Mouse (Mus musculus) heart, adult 8-10 months (tissue): ENCODE measurements around the gene Pamr1. TPM values are rescaled to one million over a fixed set of nuclear protein-coding genes. Genes with fewer than 3 reads are reported as not detected.

Experiments used
- DNase-seq: peaks from one replicate; pipeline ENCODE4 v3.0.0; 2022; ENCODE audit warnings: low spot score
- total RNA-seq, 4 experiments: library from RNA; stranded (reverse); gene quantifications; 2 replicates each; pipeline ENCODE4 v1.2.4; 2022

Pamr1 gene
- total RNA-seq, 4 experiments from 2014 or later, result 1.3 to 2.8 (median 2.4) TPM

DNA sequence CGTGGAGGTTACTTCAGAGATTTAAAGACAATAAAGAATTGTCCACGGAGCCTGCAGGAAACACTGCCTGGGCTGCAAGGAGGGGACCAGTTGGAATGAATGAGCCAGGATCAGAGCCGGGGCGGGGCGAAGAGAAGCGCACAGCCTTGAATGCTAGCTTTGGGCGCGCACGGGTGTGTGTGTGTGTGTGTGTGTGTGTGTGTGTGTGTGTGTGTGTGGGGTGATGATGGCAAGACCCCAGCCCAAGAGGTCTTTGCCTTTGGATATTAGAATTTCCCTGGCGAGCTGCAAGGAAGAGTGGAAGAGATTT is 109.7 kb downstream of the Pamr1 start:
- no peak for DNase-seq

- no peak for DNase-seq
Measured at GRCm38 (mm10) chr2:102661052-102661451, 111.2 kb downstream of the Pamr1 start.

DNA sequence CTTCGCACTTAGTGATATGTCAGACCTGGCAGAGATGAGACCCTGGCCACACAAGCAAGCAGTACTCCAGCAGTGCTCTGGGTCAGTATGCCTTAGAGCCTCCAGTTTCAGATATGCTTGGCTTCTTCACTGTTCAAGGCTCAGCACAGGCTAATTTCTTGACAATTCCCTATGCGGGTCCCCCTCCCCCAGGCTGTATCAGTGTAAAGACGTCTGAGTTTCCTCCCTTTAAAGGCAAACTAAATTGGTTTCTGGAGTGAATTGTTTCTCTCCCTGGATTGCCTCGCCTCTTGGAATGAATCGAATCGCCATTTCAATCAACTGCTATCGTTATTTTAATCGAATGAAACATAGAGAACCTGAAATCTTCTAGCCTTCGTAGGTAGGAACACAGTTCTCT is 113.1 kb downstream of the Pamr1 start:
- no peak for DNase-seq

GRCm38 (mm10) chr2:102663339-102663738 is 113.5 kb downstream of the Pamr1 start:
- DNase-seq, result no peak

DNA sequence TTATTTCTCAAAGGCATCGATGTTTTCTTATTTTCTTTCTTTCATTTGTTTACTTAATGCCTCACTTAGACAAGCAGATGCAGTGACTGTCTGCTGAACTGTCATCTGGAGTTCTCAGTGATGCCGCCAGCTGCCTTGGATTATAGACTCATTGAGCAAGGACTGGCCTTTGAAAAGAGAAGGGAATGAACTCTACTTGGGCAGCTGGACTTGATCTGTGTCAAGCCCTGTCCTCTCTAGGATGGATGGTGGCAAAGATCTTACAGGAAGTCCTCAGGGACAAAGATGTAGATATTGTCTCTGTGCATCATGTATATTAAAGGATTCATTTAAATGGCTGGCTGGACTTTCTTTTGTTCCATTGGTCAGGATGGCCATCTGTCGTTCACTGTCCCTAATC is 114.1 kb downstream of the Pamr1 start:
- DNase-seq, result no peak

GRCm38 (mm10) chr2:102667981-102668380 is 118.2 kb downstream of the Pamr1 start:
- DNase-seq, result no peak

DNA sequence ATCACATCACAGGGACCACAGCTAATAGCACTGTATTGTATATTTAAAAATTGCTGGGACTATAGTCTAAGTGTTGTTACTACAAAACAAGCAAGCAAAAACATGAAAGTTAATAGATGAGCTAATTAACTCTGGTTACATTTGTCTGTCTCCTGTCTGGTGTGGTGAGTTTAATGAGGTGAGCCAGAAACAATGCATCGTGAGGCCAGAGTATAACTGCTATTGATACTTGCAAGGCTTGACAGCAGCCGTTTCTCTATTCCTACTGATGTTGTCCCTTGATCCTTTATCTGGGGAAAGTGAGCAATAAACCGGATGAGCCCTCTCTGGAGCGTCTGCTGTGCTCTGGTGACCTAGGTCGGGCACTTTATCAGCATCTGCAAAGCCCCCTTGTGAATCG is 119.8 kb downstream of the Pamr1 start:
- no peak for DNase-seq

- DNase-seq, result no peak
Measured at GRCm38 (mm10) chr2:102674582-102674981, 124.8 kb downstream of the Pamr1 start.

- peak; percentile 36 for DNase-seq
Measured at GRCm38 (mm10) chr2:102675275-102675674, 125.5 kb downstream of the Pamr1 start.

DNA sequence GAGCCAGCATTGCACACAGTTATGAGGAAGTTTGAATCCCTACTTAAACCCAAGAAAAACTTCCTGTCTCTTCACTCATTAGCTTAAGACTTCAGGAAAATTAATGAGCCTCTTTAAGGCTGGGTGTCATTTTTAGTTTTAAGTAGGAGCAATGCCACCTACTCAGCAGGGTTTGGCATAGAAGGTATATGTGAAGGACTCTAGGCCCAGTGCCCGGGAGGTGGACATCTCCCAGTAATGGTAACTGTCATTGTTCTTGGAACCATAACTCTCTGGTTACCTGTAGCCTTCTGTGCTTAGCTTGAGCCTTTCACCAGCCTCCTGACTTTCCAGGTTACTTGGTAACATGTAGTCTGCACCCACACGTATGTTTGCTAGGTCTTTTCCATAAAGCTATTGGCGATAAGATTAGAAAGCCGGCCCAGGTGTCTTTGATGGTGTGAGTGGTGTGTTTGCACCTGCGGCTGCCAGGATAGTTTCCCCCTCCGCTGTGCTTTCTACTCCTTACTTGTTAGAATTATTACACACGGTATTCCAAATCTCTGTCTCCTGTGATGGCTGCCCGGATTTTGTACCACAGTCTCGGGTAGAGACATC is 127.0 kb downstream of the Pamr1 start:
- DNase-seq, result no peak

GRCm38 (mm10) chr2:102677400-102677799 is 127.6 kb downstream of the Pamr1 start:
- DNase-seq, result no peak

DNA sequence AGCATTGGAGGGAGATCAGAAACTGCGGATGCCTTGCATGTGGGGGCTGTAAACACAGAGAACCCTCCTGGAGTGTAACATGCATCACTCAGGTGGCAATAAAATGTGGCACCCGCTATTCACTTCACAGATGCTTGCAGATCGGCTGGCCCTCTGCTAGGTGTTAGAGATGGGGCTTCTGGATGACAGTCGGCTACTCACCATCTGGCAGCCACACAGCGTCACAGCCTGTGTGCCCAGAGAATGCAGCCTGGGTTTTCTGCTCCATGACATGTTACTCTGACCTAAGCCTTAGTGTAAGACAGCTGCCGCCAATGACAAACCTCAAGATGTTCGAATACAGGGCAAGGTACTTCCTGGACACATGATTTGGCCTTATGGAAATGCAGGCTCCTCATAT is 131.5 kb downstream of the Pamr1 start:
- DNase-seq, result no peak

- peak; percentile 16 for DNase-seq
Measured at GRCm38 (mm10) chr2:102682168-102682567, 132.4 kb downstream of the Pamr1 start.

DNA sequence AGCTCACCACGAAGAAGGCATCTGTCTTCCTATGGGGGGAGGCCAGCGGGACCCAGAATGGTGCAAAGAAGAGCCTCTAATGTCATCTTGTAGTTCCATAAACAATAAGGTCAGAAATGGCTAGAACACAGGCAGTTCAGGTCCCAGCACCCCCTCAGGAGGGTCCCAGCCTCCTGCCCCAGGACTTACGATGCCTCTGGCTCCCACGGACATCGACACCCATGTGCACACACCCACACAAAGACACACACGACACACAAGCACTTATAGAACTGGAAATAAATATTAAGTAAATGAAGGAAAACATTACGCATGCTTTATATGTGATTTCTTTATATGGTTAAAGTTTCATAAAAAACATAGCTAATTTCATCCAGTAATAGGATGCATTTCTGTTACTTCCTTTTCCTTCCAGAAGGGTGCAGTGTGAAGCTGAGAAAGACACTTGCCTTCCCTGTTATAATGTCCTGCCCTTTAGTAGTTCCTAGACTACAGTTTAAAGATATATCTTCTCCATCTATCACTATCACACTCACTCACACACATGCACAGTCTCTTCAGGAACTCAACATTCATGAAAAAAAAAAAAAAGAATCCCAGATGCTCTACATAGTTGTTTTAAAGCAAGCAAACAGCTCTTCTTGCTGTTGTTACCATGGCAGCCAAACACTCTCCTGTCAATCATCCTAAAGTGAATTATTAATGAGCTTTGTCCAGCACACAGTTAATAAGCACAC is 135.7 kb downstream of the Pamr1 start:
- peak; percentile 10 for DNase-seq

DNA sequence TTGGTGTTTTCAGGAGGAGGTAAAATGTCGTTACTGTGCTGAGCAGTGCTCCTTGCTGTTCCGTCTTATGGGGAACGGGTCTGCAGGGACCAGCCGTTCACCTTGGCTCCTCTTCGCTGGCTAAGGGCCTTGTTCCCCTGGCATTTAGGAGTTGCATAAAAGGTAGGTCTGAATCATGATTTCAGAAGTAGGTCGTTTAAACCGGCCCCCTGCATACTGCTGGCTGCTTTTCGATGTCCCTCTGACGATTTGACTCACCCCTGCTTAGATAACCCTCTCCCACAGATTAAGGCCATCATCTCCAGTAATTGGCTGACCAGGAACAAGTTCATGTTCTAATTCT is 136.3 kb downstream of the Pamr1 start:
- DNase-seq, result no peak

Other genes with a start within 250 kb of the Pamr1 start
- gene Trim44, start 142.2 kb upstream of the Pamr1 start, total RNA-seq, result 10 to 100 TPM; 25.6 to 29.4 (median 27.3) TPM
- gene Fjx1, start 97.5 kb upstream of the Pamr1 start, total RNA-seq, result under 1 TPM; 0.25 to 0.63 (median 0.51) TPM
- 1 to 10 TPM in 1 of 4 experiments, under 1 TPM in 3; 0.41 to 1.4 (median 0.73) TPM for gene Slc1a2, start 108.6 kb downstream of the Pamr1 start, total RNA-seq